Mouse (Mus musculus): ENCODE results near the gene Fam78b.

GRCm38 (mm10) chr1:167108973-167109509 lies 107.8 kb downstream of the Fam78b start:
- no peak for TF ChIP-seq CTCF (conservative IDR thresholded peaks at IDR 0.05; ENCODE audit: low read length)
- no peak for TF ChIP-seq NANOG (IDR thresholded peaks at IDR 0.05; ENCODE audit: borderline replicate concordance, low read length)
